Mouse (Mus musculus) mouse embryonic stem cell (cell line): ENCODE measurements at regions not wholly inside any gene's neighbourhood (a gene's known extent, or its start where the extent isn't known, plus 50 kb on each side); places are given as distances from the start of the nearest gene placed in this dataset.
"Not testable (repeated sequence)": the region's sequence is repeated elsewhere in the genome, so short reads cannot be mapped to it uniquely, and the experiment has no call there.

ENCODE experiments used
- in situ Hi-C, 2 experiments: fragments of 300-500 bp; cut with MboI; formaldehyde crosslinking; loops; 1 replicate in 1 of 2; 3 replicates in 1 of 2; pipeline ENCODE4 v1.14.3; 2019 to 2020; ENCODE audit warnings: low sequenced_read_pairs in 2 of 2, low pct_unique_long_range_greater_than_20kb in 1 of 2, mixed read lengths in 1 of 2; ENCODE audit not compliant: unreplicated experiment in 1 of 2

- in situ Hi-C loops = no loop called here
Observed at GRCm38 (mm10) chr1:7388627-7389026, 2580.9 kb downstream of the Gm37988 start.

- in situ Hi-C loops = no loop called here
Observed at GRCm38 (mm10) chr1:7393508-7393907, 2585.8 kb downstream of the Gm37988 start.

DNA sequence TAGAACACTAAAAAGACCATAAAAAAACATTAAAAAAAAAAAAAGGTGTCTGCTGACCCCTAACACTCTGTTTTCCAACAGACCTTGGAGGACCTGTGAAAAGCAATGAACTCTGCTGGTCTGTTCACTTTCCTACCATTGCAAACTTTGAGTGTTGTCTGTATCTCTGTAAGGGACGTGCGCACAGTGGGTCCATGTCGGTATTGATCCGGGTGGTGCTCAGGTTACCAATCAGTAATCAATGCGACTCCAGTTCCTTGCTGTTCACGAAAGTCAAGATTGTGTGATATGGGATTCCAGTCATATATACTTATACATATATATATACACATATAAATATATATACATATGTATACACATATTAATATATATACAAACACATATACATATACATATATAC lies 2586.5 kb downstream of the Gm37988 start:
- in situ Hi-C loops = no loop called here

DNA sequence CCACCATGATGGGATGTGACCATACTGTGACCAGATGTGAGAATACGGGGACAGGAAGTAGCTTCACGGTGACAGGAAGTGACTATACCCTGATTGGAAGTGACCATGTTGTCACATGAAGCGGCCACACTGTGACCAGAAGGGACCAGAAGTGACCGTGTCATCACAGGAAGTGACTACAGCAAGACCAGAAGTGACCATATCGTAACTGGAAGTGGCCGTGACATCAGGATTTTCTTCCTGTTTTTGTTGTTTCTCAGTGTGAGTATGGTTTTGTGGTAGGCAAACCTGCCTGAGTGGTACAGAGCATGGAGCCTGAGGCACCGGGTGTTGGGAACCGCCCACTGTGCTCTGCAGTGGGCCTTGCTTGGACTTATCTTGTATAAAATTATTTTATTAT lies 2587.8 kb downstream of the Gm37988 start:
- in situ Hi-C loops = no loop called here

DNA sequence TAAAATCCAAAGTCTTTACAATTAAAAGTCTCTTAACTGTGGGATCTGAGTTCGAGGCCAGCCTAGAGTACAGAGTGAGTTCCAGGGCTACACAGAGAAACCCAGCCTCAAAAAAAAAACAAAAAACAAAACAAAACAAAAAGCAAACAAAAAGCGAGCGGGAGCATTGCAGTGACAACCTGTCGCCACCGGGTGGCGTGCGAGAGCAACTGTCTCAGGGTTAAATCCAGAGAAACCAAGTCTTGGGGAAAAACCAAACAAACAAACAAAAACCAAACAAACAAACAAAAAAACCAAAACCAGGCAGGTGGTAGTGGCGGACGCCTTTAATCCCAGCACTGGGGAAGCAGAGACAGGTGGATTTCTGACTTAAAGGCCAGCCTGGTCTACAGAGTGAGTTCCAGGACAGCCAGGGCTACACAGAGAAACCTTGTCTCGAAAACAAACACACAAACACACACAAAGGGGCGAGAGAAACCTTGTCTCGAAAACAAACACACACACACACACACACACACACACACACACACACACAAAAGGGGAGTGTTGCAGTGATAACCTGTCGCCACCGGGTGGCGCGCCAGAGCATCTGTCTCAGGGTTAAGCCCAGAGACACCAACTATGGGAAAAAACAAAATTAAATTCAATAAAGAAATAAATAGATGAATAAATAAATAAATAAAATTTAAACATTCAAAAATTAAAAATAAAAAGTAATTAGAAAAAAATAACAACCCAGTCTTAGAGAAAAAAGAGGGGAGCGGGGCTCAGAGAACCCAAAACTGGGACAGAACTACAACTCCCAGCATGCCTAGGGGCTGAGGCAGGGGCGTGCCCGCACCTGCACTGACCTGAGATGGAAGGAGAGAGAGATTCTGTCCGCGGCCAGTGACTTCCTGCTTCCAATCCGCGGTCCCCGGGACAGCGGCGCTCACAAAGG lies 2589.4 kb downstream of the Gm37988 start:
- in situ Hi-C loops = no loop called here

- in situ Hi-C loops = no loop called here
Observed at GRCm38 (mm10) chr1:7397807-7398446, 2590.2 kb downstream of the Gm37988 start.

DNA sequence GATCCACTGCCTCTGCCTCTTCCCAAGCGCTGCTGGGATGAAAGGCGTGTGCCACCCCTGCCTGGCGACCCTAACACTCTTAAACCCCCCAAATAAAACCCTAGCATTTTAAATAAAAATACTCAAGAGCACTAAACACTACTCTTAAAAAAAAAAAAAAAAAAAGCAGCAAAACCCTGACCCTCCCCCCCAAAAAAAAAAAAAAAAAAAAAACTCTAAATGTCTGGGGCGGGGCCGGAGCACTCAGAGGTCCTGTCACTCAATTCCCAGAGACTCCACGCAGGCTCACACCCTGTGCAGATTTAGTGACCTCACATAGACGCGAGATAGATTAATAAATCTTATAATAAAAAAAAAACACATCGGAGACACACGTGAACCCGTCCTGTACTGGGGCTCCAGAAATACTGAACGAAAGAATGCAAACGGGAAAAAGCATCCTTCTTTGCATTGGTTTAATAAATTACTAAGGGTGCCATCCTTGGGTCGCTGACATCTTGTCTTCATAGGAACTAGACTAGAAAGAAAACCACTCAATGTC lies 2591.1 kb downstream of the Gm37988 start:
- in situ Hi-C loops = no loop called here

DNA sequence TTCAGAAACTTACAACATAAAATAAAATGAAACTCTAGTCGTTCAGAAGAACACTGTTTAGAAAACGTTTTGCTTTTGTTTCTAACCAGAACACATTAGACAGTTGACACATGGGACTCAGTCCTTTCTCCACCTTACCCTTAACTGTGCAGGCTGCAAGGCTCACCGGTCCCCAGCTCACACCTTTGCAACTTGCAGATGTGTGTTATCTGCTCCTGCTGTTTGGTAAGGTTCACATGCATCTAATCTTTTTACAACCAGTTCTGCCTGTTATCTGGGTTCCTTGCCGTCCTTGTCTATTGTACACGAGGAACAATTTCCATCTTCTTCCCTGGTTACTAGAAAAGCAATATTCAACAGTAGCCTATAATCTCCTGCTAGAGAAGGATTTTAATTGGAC lies 2598.0 kb downstream of the Gm37988 start:
- in situ Hi-C loops = not testable (repeated sequence)

GRCm38 (mm10) chr1:7414444-7414843 lies 2606.8 kb downstream of the Gm37988 start:
- in situ Hi-C loops = no loop called here

DNA sequence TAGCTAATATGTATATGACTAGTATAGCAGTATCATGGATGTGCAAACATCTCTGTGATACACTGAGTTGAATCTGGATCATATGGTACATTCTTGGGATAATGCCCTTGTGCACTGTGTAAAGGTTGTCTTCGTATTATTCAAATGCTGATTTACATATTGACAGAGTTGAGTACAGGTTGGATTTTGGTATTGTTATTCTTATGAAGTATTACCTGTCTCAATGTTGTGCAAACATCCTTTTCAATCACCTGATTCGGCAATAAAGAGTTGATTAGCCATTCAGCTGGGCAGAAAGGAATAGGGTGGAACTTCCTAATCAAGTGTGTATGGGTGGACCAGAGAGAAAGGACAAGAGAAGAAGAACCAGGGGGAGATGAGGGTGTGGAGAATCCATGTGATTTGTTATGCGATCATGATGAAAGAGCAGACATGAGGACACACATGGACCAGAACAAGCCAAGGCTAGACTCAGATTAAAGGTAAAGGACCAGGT lies 2644.0 kb downstream of the Gm37988 start:
- in situ Hi-C loops = no loop called here

GRCm38 (mm10) chr1:7454931-7455330 lies 2647.2 kb downstream of the Gm37988 start:
- in situ Hi-C loops = no loop called here

GRCm38 (mm10) chr1:7457895-7458294 lies 2650.2 kb downstream of the Gm37988 start:
- in situ Hi-C loops = no loop called here

DNA sequence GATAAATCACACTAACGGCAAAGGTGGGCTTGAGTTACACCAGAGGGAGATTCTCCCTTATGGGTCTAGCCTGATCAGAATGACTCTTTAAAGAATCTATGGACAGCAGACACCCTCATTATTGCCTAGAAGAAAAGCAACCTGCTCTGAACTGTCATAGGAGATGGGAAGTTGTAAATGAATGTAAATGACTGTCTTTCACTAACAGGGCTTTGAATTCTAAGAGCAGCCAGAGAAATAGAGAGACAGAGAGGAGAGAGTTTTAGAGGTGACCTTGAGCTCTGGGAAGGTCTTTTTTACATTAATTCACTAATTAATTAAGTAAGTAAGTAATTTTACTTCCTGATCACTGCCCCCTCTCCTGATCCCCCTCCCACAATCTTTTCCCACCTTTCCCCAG lies 2686.4 kb downstream of the Gm37988 start:
- in situ Hi-C loops = no loop called here

DNA sequence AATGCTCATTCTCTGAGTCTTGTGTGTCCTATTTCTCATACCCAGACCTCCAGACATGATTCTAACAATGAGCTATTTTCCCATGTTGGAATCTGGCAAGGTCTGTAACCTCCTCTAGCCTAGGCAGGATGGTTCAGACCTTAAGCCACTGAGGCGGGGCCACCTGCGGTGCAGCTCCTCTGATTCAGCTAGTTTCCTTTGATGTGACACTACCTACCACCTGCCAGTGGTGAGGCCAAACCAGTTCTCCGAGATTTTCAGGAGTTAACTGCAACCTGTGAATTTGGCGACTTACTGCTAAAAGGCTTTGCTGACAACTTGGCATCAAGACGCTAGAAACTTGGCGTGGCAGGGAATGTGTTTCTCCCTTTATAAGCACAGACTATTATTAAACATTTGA lies 2691.3 kb downstream of the Gm37988 start:
- in situ Hi-C loops = no loop called here

DNA sequence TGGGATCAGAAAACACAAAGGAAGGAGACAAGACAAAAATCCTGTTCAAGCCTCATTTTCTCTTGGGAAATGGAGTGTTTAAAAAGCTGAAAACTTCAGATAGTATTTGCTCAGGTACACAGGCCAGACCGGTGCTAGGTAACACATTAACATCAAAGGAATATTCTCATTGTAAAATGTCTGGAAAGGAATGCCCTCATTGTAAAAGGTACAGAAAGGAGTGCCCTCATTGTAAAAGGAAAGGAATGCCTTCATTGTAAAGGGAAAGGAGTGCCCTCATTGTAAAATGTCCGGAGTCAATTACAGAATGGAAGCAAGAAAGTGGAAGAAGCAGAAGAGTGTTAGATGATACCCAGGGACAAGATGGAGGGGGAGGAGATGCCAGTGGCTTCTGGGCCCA lies 2694.7 kb downstream of the Gm37988 start:
- in situ Hi-C loops = no loop called here

- in situ Hi-C loops = no loop called here
Observed at GRCm38 (mm10) chr1:7518791-7519190, 2711.1 kb downstream of the Gm37988 start.

- in situ Hi-C loops = no loop called here
Observed at GRCm38 (mm10) chr1:7533506-7533905, 2725.8 kb downstream of the Gm37988 start.

GRCm38 (mm10) chr1:7535191-7535590 lies 2727.5 kb downstream of the Gm37988 start:
- in situ Hi-C loops = no loop called here

GRCm38 (mm10) chr1:7543492-7543891 lies 2735.8 kb downstream of the Gm37988 start:
- in situ Hi-C loops = no loop called here
